Mouse (Mus musculus) monocyte, adult 2 months (primary cell): Measurements from ENCODE around the gene Crtc1.

Source experiments
- DNase-seq, 2 experiments: peaks; one replicate each; pipeline ENCODE4 v3.0.0; 2022; ENCODE audit warnings: low spot score in 2 of 2, low read depth in 1 of 2

Crtc1 gene

GRCm38 (mm10) chr8:70463306-70463705, 23.9 kb upstream of the Crtc1 start:
- no peak for DNase-seq

- DNase-seq, result no peak
These were observed 23.1 kb upstream of the Crtc1 start for GRCm38 (mm10) chr8:70462516-70462813.

- no peak for DNase-seq
These were observed 22.6 kb upstream of the Crtc1 start for GRCm38 (mm10) chr8:70461765-70462515.

- DNase-seq, result no peak
These were observed 21.2 kb upstream of the Crtc1 start for GRCm38 (mm10) chr8:70460606-70461005.

- no peak for DNase-seq
These were observed 20.8 kb upstream of the Crtc1 start for GRCm38 (mm10) chr8:70460199-70460598.

- DNase-seq, result no peak
These were observed 20.3 kb upstream of the Crtc1 start for GRCm38 (mm10) chr8:70459636-70460035.

GRCm38 (mm10) chr8:70458462-70458861, 19.1 kb upstream of the Crtc1 start:
- DNase-seq, result no peak

GRCm38 (mm10) chr8:70457882-70458281, 18.5 kb upstream of the Crtc1 start:
- no peak for DNase-seq

GRCm38 (mm10) chr8:70456996-70457395, 17.6 kb upstream of the Crtc1 start:
- no peak for DNase-seq

GRCm38 (mm10) chr8:70453852-70454251, 14.5 kb upstream of the Crtc1 start:
- no peak for DNase-seq

- DNase-seq, result no peak
These were observed 13.0 kb upstream of the Crtc1 start for GRCm38 (mm10) chr8:70452196-70452966.

- DNase-seq, result no peak
These were observed 8.5 kb upstream of the Crtc1 start for GRCm38 (mm10) chr8:70447639-70448420.

GRCm38 (mm10) chr8:70445988-70446387, 6.6 kb upstream of the Crtc1 start:
- no peak for DNase-seq

GRCm38 (mm10) chr8:70443326-70443725, 3.9 kb upstream of the Crtc1 start:
- no peak for DNase-seq

GRCm38 (mm10) chr8:70441565-70441964, 2.2 kb upstream of the Crtc1 start:
- DNase-seq, result no peak

GRCm38 (mm10) chr8:70440246-70440645, 867 bp upstream of the Crtc1 start:
- no peak for DNase-seq

GRCm38 (mm10) chr8:70439848-70440179, 435 bp upstream of the Crtc1 start:
- no peak for DNase-seq

GRCm38 (mm10) chr8:70438423-70438822, 956 bp downstream of the Crtc1 start:
- DNase-seq, result no peak

- no peak for DNase-seq
These were observed 4.2 kb downstream of the Crtc1 start for GRCm38 (mm10) chr8:70435156-70435555.

GRCm38 (mm10) chr8:70432991-70433536, 6.3 kb downstream of the Crtc1 start:
- DNase-seq, result no peak

- DNase-seq, result no peak
These were observed 8.2 kb downstream of the Crtc1 start for GRCm38 (mm10) chr8:70431213-70431612.
